Mouse (Mus musculus): ENCODE measurements around the gene Gm11214.

DNA sequence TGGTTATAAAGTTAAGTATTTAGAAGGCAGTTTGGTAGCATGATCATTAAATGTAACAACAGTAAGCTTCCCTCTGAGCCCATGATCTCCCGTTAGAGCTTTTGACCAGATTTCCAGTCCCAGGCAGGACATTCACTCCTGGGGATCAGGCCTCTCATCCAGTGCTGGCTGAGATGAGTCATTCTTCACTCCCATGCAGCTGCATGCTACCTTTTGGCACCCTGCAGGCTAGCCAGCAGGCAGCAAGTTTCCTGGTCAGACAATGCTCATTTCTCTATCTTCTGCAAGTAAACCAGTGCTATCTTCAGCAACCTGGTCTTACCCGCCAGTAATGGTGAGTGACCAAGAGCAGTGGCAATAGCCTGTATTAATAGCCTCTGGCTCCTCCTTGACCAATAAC, 30.0 kb downstream of the Gm11214 start:
- TF ChIP-seq GATA1 (IDR thresholded peaks at IDR 0.05; ENCODE audit: borderline replicate concordance, low read length), result no peak
- no peak for TF ChIP-seq FLI1 (IDR thresholded peaks at IDR 0.05; ENCODE audit: low read length)

Measured in megakaryocyte, embryonic 14.5 days (primary cell).